Mouse (Mus musculus) heart, adult 2 months (tissue): Measurements from ENCODE around the gene Loxl3. TPM values are rescaled to one million over a fixed set of nuclear protein-coding genes. Genes with fewer than 3 reads are reported as not detected.
A peak's percentile ranks its signal among the peaks of the same experiment; 100 is the strongest.

Experiments
- DNase-seq, 2 experiments: peaks; one replicate each; pipeline ENCODE4 v3.0.0; 2021
- H3K27ac ChIP-seq: fragments of 200-600 bp; 2 replicates; pipeline ENCODE4 v1.8.1; 2022
- H3K27me3 ChIP-seq: fragments of 200-500 bp; 2 replicates; pipeline ENCODE4 v1.6.1; 2012; ENCODE audit warnings: mild to moderate bottlenecking, low read length, inconsistent platforms, mixed read lengths; ENCODE audit not compliant: control insufficient read depth, insufficient read depth
- H3K36me3 ChIP-seq: fragments of 200-500 bp; 2 replicates; pipeline ENCODE4 v1.6.1; 2012; ENCODE audit warnings: low read length, inconsistent platforms; ENCODE audit not compliant: control insufficient read depth, insufficient read depth
- H3K4me1 ChIP-seq: fragments of 200-500 bp; 2 replicates; pipeline ENCODE4 v1.6.1; 2011; ENCODE audit warnings: low read length; ENCODE audit not compliant: control insufficient read depth, insufficient read depth
- H3K4me3 ChIP-seq: fragments of 200-600 bp; 2 replicates; pipeline ENCODE4 v1.8.1; 2022
- H3K79me2 ChIP-seq: fragments of 200-500 bp; replicated peaks from 2 replicates; pipeline ENCODE4 v1.6.1; 2012; ENCODE audit warnings: mild to moderate bottlenecking, inconsistent platforms, low read length, moderate library complexity, mixed read lengths; ENCODE audit not compliant: control insufficient read depth, insufficient read depth
- H3K9ac ChIP-seq: fragments of 200-500 bp; 2 replicates; pipeline ENCODE4 v1.6.1; 2012; ENCODE audit warnings: low read depth, mild to moderate bottlenecking, control low read depth, inconsistent platforms, low read length, mixed read lengths
- CTCF ChIP-seq: fragments of 200-600 bp; IDR thresholded peaks from 2 replicates; pipeline ENCODE4 v1.8.1; 2022; ENCODE audit warnings: antibody characterized with exemption, mild to moderate bottlenecking, moderate library complexity
- EP300 ChIP-seq: fragments of 200-500 bp; IDR thresholded peaks from 2 replicates; pipeline ENCODE4 v1.6.1; 2011; ENCODE audit warnings: low read depth, low read length, control low read depth; ENCODE audit not compliant: insufficient read depth
- POLR2A ChIP-seq: fragments of 200-500 bp; IDR thresholded peaks from 2 replicates; pipeline ENCODE4 v1.6.1; 2011; ENCODE audit warnings: mild to moderate bottlenecking, low read depth, low read length, control low read depth; ENCODE audit not compliant: insufficient read depth
- WGBS: fragments of 180-500 bp; shearing (Covaris S2); methylation state at CpG from one replicate; pipeline ENCODE4 v1.1.7; 2018; 5-methylcytosine and 5-hydroxymethylcytosine counted together
- intact Hi-C: fragments of 180-260 bp; cut with DNase I; formaldehyde crosslinking; loops from one replicate; pipeline ENCODE4 v1.15.1; 2025
- polyA plus RNA-seq: library from polyadenylated mRNA; depleted of rRNA; stranded (reverse); fragments of >200 nt; gene quantifications from 2 replicates; pipeline ENCODE4 v1.2.3, GENCODE M21; 2012
- total RNA-seq, 2 experiments: library from RNA; stranded (reverse); gene quantifications; 2 replicates each; pipeline ENCODE4 v1.2.3; 2021

Loxl3 gene
- total and polyA plus RNA-seq, 3 experiments: 1.9 to 5.4 (median 2.1) TPM

- H3K4me1 ChIP-seq: peaks cover 2% of the 10 kb centered on the region; the same call in 1 of the 2 replicates
- no peaks in the 10 kb centered on the region; the same call in 1 of the 2 replicates for H3K27me3 ChIP-seq
- DNase-seq: peak; percentile 52 to 58
- H3K4me3 ChIP-seq: no peak overlapping the region
- no peak overlapping the region for H3K9ac ChIP-seq
- no peaks in the 10 kb centered on the region for H3K36me3 ChIP-seq
- H3K79me2 ChIP-seq: no peaks in the 10 kb centered on the region
- no peak overlapping the region for H3K27ac ChIP-seq
- intact Hi-C loops: no loop called here
- TF ChIP-seq POLR2A (no peak), EP300 (0 out of 2 replicates have a peak, but pooled peaks have one; percentile 43)
- WGBS: 15% methylated on average over 9 of the region's 9 CpGs
These were observed 10.8 kb downstream of the Loxl3 start for GRCm38 (mm10) chr6:83044742-83045141.

GRCm38 (mm10) chr6:83049367-83049766, 15.4 kb downstream of the Loxl3 start:
- intact Hi-C loops: no loop called here
- no peak overlapping the region for H3K27ac ChIP-seq
- H3K4me3 ChIP-seq: no peak overlapping the region
- TF ChIP-seq EP300 (no peak), POLR2A (no peak), CTCF (no peak)
- H3K4me1 ChIP-seq: peaks cover 6% of the 10 kb centered on the region
- no peaks in the 10 kb centered on the region for H3K79me2 ChIP-seq
- H3K36me3 ChIP-seq: no peaks in the 10 kb centered on the region
- no peak overlapping the region for H3K9ac ChIP-seq
- no peaks in the 10 kb centered on the region; the same call in 1 of the 2 replicates for H3K27me3 ChIP-seq
- no peak for DNase-seq
- WGBS: 71% methylated on average over 10 of the region's 10 CpGs

GRCm38 (mm10) chr6:83053136-83053960, 19.4 kb downstream of the Loxl3 start:
- Histone ChIP-seq H3K9ac (peak overlapping the region; percentile 75), H3K4me3 (peak overlapping the region; percentile 88), H3K36me3 (no peaks in the 10 kb centered on the region), H3K27me3 (no peaks in the 10 kb centered on the region; the same call in 1 of the 2 replicates), H3K4me1 (peaks cover 8% of the 10 kb centered on the region), H3K79me2 (no peaks in the 10 kb centered on the region; the same call in 1 of the 2 replicates), H3K27ac (peak overlapping the region; percentile 93)
- TF ChIP-seq CTCF (no peak), EP300 (no peak), POLR2A (no peak)
- intact Hi-C loops: no loop called here
- peak; percentile 43 for DNase-seq
- WGBS: 4% methylated on average over 26 of the region's 26 CpGs

- intact Hi-C loops: loop anchor here (1.0 to 2.0 kb wide), 3 partner anchors 23 to 57 kb away; partner anchors contain the start of genes Mrpl53 and Pcgf1
These were observed 20.3 kb downstream of the Loxl3 start, which contains the start of gene Aup1 for GRCm38 (mm10) chr6:83054074-83054851. TSS of gene Aup1 (plus strand) at chr6:83054521.

DNA sequence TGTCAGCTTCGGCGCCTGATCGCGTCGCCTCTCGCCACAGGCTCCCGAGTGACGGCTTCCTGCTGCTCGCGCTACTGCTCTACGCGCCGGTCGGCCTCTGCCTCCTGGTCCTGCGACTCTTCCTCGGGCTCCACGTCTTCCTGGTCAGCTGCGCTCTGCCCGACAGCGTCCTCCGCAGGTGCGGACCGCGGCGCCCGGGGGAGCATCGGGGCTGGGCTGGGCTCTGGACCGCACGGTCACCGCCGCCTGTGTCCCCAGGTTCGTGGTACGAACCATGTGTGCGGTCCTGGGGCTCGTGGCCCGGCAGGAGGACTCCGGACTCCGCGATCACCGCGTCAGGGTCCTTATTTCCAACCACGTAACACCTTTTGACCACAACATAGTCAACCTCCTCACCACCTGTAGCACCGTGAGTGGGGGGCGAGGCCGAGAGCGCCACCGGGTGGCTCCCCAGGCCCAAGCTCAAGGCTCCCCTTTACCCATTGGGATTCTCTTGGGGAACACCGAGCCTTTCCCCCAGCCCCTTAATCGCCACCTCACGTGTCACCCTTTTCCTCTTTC, 21.0 kb downstream of the Loxl3 start, which contains the start of gene Htra2:
TSS of gene Htra2 (minus strand) at position 403 of the 561 bp plus-strand sequence.
- Histone ChIP-seq H3K9ac (peak within 1 kb of the TSS; percentile 92), H3K4me1 (peaks cover 8% of the 10 kb centered on the region), H3K4me3 (peak within 1 kb of the TSS; percentile 88), H3K27ac (peak within 1 kb of the TSS; percentile 93), H3K79me2 (no peaks in the 10 kb centered on the region; the same call in 1 of the 2 replicates), H3K36me3 (no peaks in the 10 kb centered on the region), H3K27me3 (no peaks in the 10 kb centered on the region)
- DNase-seq: no peak
- under 1% methylated on average over 50 of the region's 50 CpGs for WGBS
- TF ChIP-seq POLR2A (no peak), CTCF (peak; percentile 53), EP300 (no peak)
- intact Hi-C loops: loop anchor here (1.0 to 2.0 kb wide), 3 partner anchors 22 to 58 kb away; partner anchors contain the start of genes Mrpl53 and Pcgf1

More at GRCm38 (mm10) chr6:83054074-83054851, 20.3 kb downstream of the Loxl3 start, which contains the start of gene Aup1:
- TF ChIP-seq POLR2A (peak; percentile 75), EP300 (peak; percentile 90), CTCF (no peak)
- under 1% methylated on average over 64 of the region's 64 CpGs for WGBS
- Histone ChIP-seq H3K9ac (peak within 1 kb of the TSS; percentile 92), H3K4me1 (peaks cover 8% of the 10 kb centered on the region), H3K36me3 (no peaks in the 10 kb centered on the region), H3K27me3 (no peaks in the 10 kb centered on the region), H3K79me2 (no peaks in the 10 kb centered on the region; the same call in 1 of the 2 replicates), H3K4me3 (peak within 1 kb of the TSS; percentile 88), H3K27ac (peak within 1 kb of the TSS; percentile 93)
- DNase-seq: peak; percentile 97 to 98
